ENCODE assay signal across 16 mouse cellular contexts in the genomic region with DNA sequence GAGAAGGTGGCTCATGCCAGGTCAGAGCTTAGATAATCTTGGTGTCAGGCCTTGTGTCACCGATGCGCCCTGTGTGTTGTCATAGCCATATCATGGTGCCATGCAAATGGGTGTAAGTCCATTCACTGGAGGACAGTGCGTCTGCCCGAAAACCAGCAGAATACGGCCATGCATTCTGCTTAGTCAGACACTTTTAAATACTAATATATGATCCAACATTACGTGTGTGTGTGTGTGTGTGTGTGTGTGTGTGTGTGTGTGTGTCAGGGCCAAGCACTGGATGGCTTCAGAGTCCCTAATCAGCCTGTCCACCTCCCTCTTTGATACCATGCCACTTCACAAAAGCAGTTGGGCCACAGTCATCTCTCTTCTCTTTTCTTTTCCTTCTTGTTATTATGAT. TPM values are rescaled to one million over a fixed set of nuclear protein-coding genes. Genes with fewer than 3 reads are reported as not detected.
DNase-seq lines count a peak whose midpoint lies in the region; ATAC-seq and TF ChIP-seq lines count a peak whose summit lies in the region.
"Had no signal": no experiment of that assay in that cellular context is flagged by ENCODE, and none has a peak within 500 bp of the region (broad histone marks: within the 10 kb centered on the region; RNA-seq: fewer than 3 reads in every experiment).

No protein-coding gene starts in this region.

- H3K4me1 ChIP-seq in neural tube, embryonic 15.5 days: peaks cover 8% of the 10 kb centered on the region; the same call in 1 of the 2 replicates

- H3K27me3 ChIP-seq in neural tube, embryonic 15.5 days (replicated peaks): no peaks in the 10 kb centered on the region
- H3K27me3 ChIP-seq: midbrain, embryonic 13.5 days; Patski had no signal

- H3K4me3 ChIP-seq in left cerebral cortex, adult 2 months: no peak overlapping the region
- H3K4me3 ChIP-seq in neural tube, embryonic 15.5 days (replicated peaks): no peak overlapping the region
- H3K4me3 ChIP-seq: embryonic facial prominence, embryonic 10.5 days; midbrain, embryonic 13.5 days had no signal

- H3K9ac ChIP-seq in neural tube, embryonic 15.5 days (replicated peaks): no peak overlapping the region
- H3K9ac ChIP-seq: hindbrain, embryonic 14.5 days; midbrain, embryonic 13.5 days had no signal

- intact Hi-C loops in left cerebral cortex, adult 2 months (cut with DNase I): loop anchor here (2.0 kb wide), 1 partner anchor 115 kb away; no protein-coding TSS in a partner anchor

- peak; percentile 69 for DNase-seq in cerebellum, adult 9-11 months
- DNase-seq in cerebellum, postnatal 4 days (ENCODE audit: low spot score in 2 of 2): no peak
- DNase-seq in left cerebral cortex, adult 2 months (ENCODE audit: extremely low spot score in 1 of 2, low spot score in 2 of 2): no peak
- DNase-seq in left cerebral cortex, adult 18-20 months (ENCODE audit: low spot score in 2 of 2): no peak
- DNase-seq in cerebellum, postnatal 14 days: peak; percentile 58 to 68
- DNase-seq in adrenal gland, adult 18-20 months (ENCODE audit: low spot score in 2 of 2): no peak
- DNase-seq: adrenal gland, adult 2 months; gastrocnemius, postnatal 25 days; heart, postnatal 36 days; lung, adult 18-20 months; lung, postnatal 14 days had no signal

- no peak overlapping the region for H3K4me2 ChIP-seq in neural tube, embryonic 15.5 days
- H3K4me2 ChIP-seq: hindbrain, embryonic 14.5 days; midbrain, embryonic 13.5 days had no signal

- H3K36me3 ChIP-seq in neural tube, embryonic 15.5 days: no peaks in the 10 kb centered on the region
- H3K36me3 ChIP-seq: embryonic facial prominence, embryonic 10.5 days; midbrain, embryonic 13.5 days had no signal

- 89% methylated on average over 6 of the region's 6 CpGs for WGBS in neural tube, embryonic 15.5 days

- H3K9me3 ChIP-seq in neural tube, embryonic 15.5 days (replicated peaks): no peaks in the 10 kb centered on the region
- H3K9me3 ChIP-seq: embryonic facial prominence, embryonic 10.5 days; midbrain, embryonic 13.5 days had no signal

- no peak for ATAC-seq in neural tube, embryonic 15.5 days (ENCODE audit: low FRiP score)
- ATAC-seq: Patski had no signal

- H3K27ac ChIP-seq in left cerebral cortex, adult 2 months: peak overlapping the region; percentile 81
- H3K27ac ChIP-seq in neural tube, embryonic 15.5 days (replicated peaks): no peak overlapping the region
- H3K27ac ChIP-seq: embryonic facial prominence, embryonic 10.5 days; hindbrain, embryonic 14.5 days had no signal

- no peak for TF ChIP-seq CTCF in left cerebral cortex, adult 2 months (IDR thresholded peaks at IDR 0.05)

RNA-seq across cellular contexts. Expression of a gene that starts 15.8 kb away (rescaled TPM):
- 100 to 1,000 TPM; 351 to 386 TPM for total RNA-seq in left cerebral cortex, adult 2 months (2021)
- 100 to 1,000 TPM; 341 to 359 TPM for total RNA-seq in left cerebral cortex, adult 18-20 months (2021)
- total RNA-seq in adrenal gland, adult 18-20 months (2021): 10 to 100 TPM; 22.9 to 24.2 TPM
- polyA plus RNA-seq in neural tube, embryonic 15.5 days (2015; fragmentation: Nextera tagmentation; extraction: Ambion mirVana): 3.8 and 4.3 TPM in 2 replicates

Comparison
In these comparisons a context has a peak if more than half of its experiments do, and no peak if none do; other contexts are left out.
1. DNase-seq: peak in cerebellum, adult 9-11 months (single experiment) and cerebellum, postnatal 14 days (2 of 2); none in cerebellum, postnatal 4 days (0 of 2), left cerebral cortex, adult 2 months (0 of 2), left cerebral cortex, adult 18-20 months (0 of 2) and adrenal gland, adult 18-20 months (0 of 2).
2. RNA of a gene that starts 15.8 kb away (total RNA-seq): 351 to 386 TPM in left cerebral cortex, adult 2 months and 341 to 359 TPM in left cerebral cortex, adult 18-20 months; 22.9 to 24.2 TPM in adrenal gland, adult 18-20 months; every median in the first group is over 10 times any median in the second.